Mouse (Mus musculus) embryonic facial prominence, embryonic 10.5 days (tissue): Measurements from ENCODE around the gene Apol9b. TPM values are rescaled to one million over a fixed set of nuclear protein-coding genes. Genes with fewer than 3 reads are reported as not detected.

Experiments
- DNase-seq: peaks from one replicate; pipeline ENCODE4 v3.0.0-alpha.2; 2017; ENCODE audit warnings: low spot score
- H3K27ac ChIP-seq: fragments of 300-500 bp; sonication (generic); replicated peaks from 2 replicates; pipeline ENCODE4 v1.5.1; 2016; ENCODE audit warnings: mild to moderate bottlenecking
- H3K27me3 ChIP-seq: fragments of 300-500 bp; sonication (generic); replicated peaks from 2 replicates; pipeline ENCODE4 v1.6.1; 2016; ENCODE audit warnings: low read depth, mild to moderate bottlenecking; ENCODE audit not compliant: poor library complexity, severe bottlenecking
- H3K36me3 ChIP-seq: fragments of 300-500 bp; sonication (generic); replicated peaks from 2 replicates; pipeline ENCODE4 v1.6.1; 2016; ENCODE audit warnings: mild to moderate bottlenecking, moderate library complexity
- H3K4me1 ChIP-seq: fragments of 300-500 bp; sonication (generic); 2 replicates; pipeline ENCODE4 v1.6.1; 2016
- H3K4me3 ChIP-seq: fragments of 300-500 bp; sonication (generic); 2 replicates; pipeline ENCODE4 v1.5.1; 2016; ENCODE audit warnings: mild to moderate bottlenecking, moderate library complexity
- H3K9me3 ChIP-seq: fragments of 300-500 bp; sonication (generic); 2 replicates; pipeline ENCODE4 v1.6.1; 2016; ENCODE audit warnings: mild to moderate bottlenecking
- WGBS: fragments of 180-500 bp; shearing (Covaris S2); methylation state at CpG from one replicate; pipeline ENCODE4 v1.1.7; 2016; 5-methylcytosine and 5-hydroxymethylcytosine counted together
- polyA plus RNA-seq: library from polyadenylated mRNA; unstranded; fragments of >200 nt; fragmentation: Nextera tagmentation; extraction: Ambion mirVana; gene quantifications from 2 replicates; pipeline ENCODE4 v1.2.1, GENCODE M21; 2016

The Apol9b gene
- polyA plus RNA-seq, 1 experiment from 2014 or later = not detected

DNA sequence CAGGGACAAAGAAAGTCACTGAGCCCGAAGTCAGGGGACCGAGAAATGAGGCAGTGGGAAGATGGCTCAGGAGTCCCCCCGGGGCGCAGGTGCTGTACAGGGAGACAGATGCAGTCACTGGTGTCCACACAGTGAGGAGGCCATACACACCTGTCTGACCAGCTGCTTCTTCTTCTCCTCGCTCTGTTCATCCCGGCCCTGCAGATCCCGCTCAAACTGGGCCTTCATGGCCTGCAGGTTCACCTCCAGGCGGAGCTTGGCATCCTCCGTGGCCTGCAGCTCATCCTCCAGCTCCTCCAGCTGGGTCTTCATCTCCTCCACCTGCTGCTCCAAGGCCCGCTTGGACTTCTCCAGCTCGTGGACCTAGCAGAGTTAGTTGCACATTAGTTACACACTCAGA, 38.1 kb downstream of the Apol9b start:
- Histone ChIP-seq H3K9me3 (no peaks in the 10 kb centered on the region), H3K4me3 (no peak overlapping the region), H3K27me3 (no peaks in the 10 kb centered on the region), H3K4me1 (no peaks in the 10 kb centered on the region), H3K36me3 (peaks cover 100% of the 10 kb centered on the region), H3K27ac (no peak overlapping the region)
- DNase-seq = no peak
- WGBS = 92% methylated on average over 11 of the region's 11 CpGs

DNA sequence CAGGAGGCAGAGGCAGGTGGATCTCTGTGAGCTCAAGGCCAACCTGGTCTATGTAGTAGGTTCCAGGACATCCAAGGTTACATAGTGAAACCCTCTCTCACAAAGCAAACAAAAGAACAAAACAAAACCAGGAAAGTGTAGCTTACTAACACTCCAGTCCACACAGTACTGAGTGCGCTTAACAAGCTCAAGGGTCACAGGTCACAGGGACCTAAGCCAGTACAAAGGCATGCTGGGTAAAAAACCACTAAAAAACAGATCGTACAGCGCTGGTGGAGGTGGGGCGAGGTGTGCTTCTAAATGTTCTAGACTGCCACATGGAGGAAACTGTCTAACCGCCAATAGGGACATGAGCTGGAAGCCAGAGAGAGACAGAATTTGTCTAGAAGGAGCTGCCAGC, 41.5 kb downstream of the Apol9b start:
- H3K36me3 ChIP-seq = peaks cover 100% of the 10 kb centered on the region
- H3K27ac ChIP-seq = no peak overlapping the region
- 93% methylated on average over 5 of the region's 5 CpGs for WGBS
- no peaks in the 10 kb centered on the region for H3K9me3 ChIP-seq
- H3K27me3 ChIP-seq = no peaks in the 10 kb centered on the region
- H3K4me1 ChIP-seq = no peaks in the 10 kb centered on the region
- no peak for DNase-seq
- no peak overlapping the region for H3K4me3 ChIP-seq

DNA sequence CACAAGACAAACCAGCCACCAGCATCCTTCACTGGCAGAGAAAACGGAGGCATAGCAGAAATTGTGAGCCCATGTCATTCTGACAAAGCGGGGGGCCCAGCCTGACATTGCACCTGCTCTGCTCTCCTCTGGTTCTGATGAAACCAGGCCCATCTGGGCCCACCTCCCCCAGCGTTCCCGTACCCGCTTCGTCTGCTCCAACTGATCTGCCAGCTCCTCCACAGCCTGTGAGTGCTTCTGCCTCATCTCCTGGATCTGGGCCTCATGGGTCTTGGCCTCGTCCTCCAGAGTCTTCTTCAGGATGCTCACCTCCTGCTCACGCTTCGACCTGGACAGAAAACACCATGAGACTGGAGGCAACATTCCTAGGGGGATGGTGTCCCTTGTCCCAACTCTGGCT, 42.1 kb downstream of the Apol9b start:
- Histone ChIP-seq H3K36me3 (peaks cover 100% of the 10 kb centered on the region), H3K27me3 (no peaks in the 10 kb centered on the region), H3K27ac (no peak overlapping the region), H3K9me3 (no peaks in the 10 kb centered on the region), H3K4me1 (no peaks in the 10 kb centered on the region), H3K4me3 (no peak overlapping the region)
- no peak for DNase-seq
- 94% methylated on average over 9 of the region's 9 CpGs for WGBS

DNA sequence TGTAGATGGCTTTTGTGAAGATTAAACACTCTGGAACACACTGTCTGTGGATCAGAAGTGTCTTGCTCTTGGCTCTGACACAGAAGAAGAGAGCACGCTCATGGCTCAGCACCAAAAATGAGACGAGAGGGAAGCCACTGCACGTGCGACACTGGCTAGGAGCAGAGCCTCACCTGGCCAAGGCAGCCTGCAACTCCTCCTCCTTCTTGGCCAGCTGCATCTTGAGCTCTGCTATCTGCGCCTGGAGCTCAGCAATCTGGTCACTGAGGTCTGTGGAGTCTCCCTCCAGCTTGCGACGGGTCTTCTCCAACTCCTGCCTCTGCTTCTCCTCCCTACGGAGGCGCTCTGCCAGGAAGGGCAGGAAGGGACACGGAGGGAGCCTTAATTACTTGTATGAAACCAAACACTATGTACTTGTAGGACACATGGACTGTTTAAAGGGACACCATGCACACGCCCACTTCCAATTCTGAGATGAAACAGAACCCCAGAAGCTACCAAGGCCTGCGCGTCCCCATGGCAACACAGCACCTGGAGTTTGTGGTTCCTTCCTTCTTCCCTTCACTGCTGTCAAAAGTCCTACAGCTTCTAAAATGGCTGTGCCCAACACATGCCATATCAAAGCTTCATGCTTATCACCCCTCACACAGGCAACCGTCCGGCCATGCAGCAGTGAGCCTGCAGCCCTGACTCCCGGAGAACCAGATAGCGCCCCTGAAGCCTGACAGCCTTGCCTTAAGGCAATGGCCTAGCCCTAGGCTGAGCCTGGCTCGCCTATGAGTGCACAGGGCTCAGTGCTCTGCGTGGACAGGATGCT, 44.5 kb downstream of the Apol9b start:
- Histone ChIP-seq H3K4me1 (no peaks in the 10 kb centered on the region), H3K36me3 (peaks cover 100% of the 10 kb centered on the region), H3K27me3 (no peaks in the 10 kb centered on the region), H3K27ac (no peak overlapping the region), H3K4me3 (no peak overlapping the region), H3K9me3 (no peaks in the 10 kb centered on the region)
- WGBS = 93% methylated on average over 19 of the region's 19 CpGs
- DNase-seq = no peak

DNA sequence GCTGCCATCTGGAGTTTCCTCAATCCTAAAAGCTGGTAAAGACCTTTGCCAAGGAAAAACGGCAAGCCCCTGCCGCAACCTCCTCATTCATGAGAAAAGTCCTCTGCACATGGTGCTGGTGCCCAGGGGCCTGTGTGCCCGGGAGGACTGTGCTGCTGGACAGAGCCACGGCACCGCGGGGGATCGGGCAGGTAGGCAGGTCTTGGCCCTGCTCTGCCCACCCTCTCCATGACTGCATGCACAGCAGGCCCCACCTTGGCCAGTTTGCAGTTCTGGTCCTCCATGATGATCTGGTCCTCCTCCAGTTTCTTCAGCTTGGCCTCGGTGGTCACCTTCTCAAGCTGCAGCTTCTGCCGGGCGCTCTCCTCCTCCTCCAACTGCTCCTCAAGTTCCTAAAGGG, 45.5 kb downstream of the Apol9b start:
- WGBS = 98% methylated on average over 10 of the region's 10 CpGs
- H3K36me3 ChIP-seq = peaks cover 100% of the 10 kb centered on the region

DNA sequence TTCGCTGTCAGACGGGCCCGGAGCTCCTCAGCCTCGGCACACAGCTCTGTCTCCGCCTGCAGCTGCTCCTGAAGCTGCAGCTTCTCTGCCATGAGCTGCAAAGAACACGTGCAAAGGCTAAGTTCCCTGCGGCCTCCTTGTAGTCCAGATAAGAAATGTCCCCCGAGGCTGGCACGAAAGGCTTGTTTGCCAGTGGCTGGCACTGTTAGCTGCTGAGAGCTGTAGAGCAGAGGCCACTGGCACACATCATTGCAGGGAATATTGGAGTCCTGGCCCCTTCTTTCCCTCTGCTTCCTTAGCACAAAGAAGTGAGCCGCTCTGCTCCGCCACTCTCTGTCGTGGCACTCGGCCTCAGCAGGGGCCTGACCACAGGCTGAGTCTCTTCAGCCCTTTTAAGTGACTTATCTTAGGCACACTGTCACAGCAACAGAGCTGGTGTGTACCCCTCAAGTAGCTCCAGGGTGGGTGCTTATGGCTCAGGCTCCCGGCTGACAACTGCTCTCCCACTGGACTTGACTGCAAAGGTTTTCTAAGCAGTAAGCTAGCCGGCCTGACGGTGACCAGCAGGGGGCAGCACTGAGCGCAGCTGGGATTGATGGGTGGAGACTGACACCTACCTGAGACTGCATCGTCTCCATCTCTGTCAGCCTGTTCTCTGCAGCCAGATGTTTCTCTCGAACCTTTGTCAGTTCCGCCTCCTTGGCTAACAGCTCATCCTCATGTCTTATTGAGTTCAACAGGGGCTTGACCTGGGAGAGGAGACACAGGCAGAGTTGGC, 46.5 kb downstream of the Apol9b start:
- Histone ChIP-seq H3K27me3 (no peaks in the 10 kb centered on the region), H3K27ac (no peak overlapping the region), H3K36me3 (peaks cover 100% of the 10 kb centered on the region), H3K4me3 (no peak overlapping the region), H3K9me3 (no peaks in the 10 kb centered on the region), H3K4me1 (no peaks in the 10 kb centered on the region)
- DNase-seq = peak; percentile 87
- WGBS = 71% methylated on average over 20 of the region's 20 CpGs

More for the DNA sequence above, 45.5 kb downstream of the Apol9b start:
- H3K4me1 ChIP-seq = no peaks in the 10 kb centered on the region
- no peak overlapping the region for H3K27ac ChIP-seq
- H3K9me3 ChIP-seq = no peaks in the 10 kb centered on the region
- H3K4me3 ChIP-seq = no peak overlapping the region
- DNase-seq = no peak
- H3K27me3 ChIP-seq = no peaks in the 10 kb centered on the region

DNA sequence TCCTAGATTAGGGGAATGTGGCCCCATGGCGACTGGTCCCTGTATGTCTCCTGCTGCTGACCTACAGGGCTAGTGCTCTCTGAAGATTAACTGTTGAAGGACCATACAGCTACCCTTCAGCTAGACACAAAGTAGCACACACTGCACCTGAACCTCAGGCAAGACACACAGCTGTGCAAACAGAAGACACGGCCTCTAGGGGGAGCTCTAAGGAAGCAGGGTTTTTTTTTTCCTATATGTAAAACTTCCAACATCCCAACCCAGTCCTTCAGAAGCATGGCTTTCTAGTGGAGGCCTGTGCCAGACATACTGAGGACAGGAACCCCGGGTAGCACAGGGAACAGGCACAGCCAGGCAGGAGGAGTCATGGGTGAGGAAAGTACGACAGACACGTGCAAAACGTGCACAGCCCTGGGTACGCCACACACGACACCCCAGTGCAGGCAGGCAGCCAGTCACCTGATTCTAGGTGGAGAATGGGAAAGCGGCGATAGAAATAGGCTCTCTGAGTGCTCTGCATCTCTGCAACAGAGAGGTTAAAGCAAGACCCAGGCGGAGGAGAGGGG, 53.7 kb downstream of the Apol9b start:
- Histone ChIP-seq H3K9me3 (no peaks in the 10 kb centered on the region), H3K36me3 (peaks cover 100% of the 10 kb centered on the region), H3K27me3 (no peaks in the 10 kb centered on the region), H3K4me1 (no peaks in the 10 kb centered on the region), H3K4me3 (no peak overlapping the region), H3K27ac (no peak overlapping the region; the same call in 1 of the 2 replicates)
- DNase-seq = peak; percentile 25
- 84% methylated on average over 11 of the region's 11 CpGs for WGBS

DNA sequence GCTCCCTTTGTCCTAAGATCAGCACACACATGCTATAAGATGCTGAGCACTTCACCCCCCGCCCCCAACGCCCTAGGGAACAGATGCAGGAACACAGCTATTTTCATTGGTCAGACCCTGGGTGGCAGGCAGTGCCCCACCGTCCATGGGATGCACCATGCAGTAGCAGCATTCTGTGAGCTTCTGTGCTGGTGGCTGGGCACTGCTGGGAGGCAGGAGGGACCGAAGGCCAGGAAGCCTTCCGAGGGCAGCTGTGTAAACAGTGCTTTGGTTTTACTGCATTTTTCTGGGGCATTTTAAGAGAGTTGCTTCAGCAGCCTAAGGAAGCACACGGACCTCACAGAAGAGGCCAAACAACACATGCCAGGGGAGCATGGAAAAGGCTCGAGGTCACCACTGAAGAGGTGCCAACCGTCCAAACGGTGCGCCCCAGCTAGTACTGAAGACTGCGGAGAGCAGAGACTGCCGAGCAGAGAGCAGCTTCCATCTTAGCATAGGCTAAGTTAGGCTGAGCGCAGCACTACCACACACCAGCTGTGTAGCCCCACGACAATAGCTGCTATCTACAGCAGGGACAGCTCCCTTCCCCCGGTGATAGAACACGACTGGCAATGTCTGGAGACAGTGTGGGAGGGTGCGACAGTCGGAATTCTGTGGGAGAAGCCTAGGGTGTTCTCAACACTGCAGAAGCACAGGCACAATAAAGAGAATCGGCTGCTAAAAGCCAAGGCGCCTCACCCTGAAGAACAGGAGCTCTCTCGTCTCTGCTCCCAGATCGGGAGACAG, 55.4 kb downstream of the Apol9b start:
- H3K4me1 ChIP-seq = no peaks in the 10 kb centered on the region
- WGBS = 77% methylated on average over 22 of the region's 22 CpGs
- H3K27me3 ChIP-seq = no peaks in the 10 kb centered on the region
- H3K4me3 ChIP-seq = no peak overlapping the region
- H3K36me3 ChIP-seq = peaks cover 100% of the 10 kb centered on the region
- H3K9me3 ChIP-seq = no peaks in the 10 kb centered on the region
- peak; percentile 27 for DNase-seq
- H3K27ac ChIP-seq = peak overlapping the region; percentile 63

DNA sequence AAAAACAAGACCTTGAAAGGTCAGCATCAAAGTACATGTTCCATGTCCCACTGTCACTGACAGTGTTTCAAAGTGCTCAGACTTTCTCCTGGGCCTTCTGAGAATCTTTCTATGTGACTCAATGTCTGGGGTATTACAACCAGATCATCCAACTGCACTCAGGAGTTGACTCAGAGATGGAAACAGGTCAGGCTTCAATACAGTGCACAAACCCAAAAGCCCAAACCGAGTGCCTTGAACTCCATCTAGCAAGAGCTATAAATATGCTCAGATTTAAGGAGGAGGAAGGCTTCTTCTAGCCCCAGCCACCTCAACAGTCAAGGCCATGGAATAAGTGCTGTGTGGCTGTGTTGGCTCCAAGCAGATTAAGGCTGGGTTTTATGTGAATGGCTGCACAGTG, 57.0 kb downstream of the Apol9b start:
- WGBS = 89% methylated on average over 1 of the region's 1 CpGs
- Histone ChIP-seq H3K27ac (no peak overlapping the region), H3K9me3 (no peaks in the 10 kb centered on the region), H3K36me3 (peaks cover 100% of the 10 kb centered on the region), H3K4me1 (no peaks in the 10 kb centered on the region), H3K27me3 (no peaks in the 10 kb centered on the region), H3K4me3 (no peak overlapping the region)
- DNase-seq = no peak

Other genes with a start within 250 kb of the Apol9b start
- not detected in 2 replicates for gene Apol11a, start 220.8 kb upstream of the Apol9b start, polyA plus RNA-seq
- gene Apol7c, start 195.7 kb upstream of the Apol9b start, polyA plus RNA-seq = not detected in 2 replicates
- not detected in 2 replicates for gene 1700025B11Rik, start 167.1 kb upstream of the Apol9b start, polyA plus RNA-seq
- gene Apol10b, start 132.9 kb upstream of the Apol9b start, polyA plus RNA-seq = 0.06 and 0.12 TPM in 2 replicates
- gene Gm36245, start 129.8 kb upstream of the Apol9b start, polyA plus RNA-seq = not detected in 2 replicates
- gene Apol11b, start 85.8 kb upstream of the Apol9b start, polyA plus RNA-seq = not detected in 2 replicates
- gene Apol7e, start 30.2 kb upstream of the Apol9b start, polyA plus RNA-seq = not detected in 2 replicates
- 0.14 and 0.32 TPM in 2 replicates for gene Apol8, start 28.0 kb downstream of the Apol9b start, polyA plus RNA-seq
- gene Myh9, start 113.1 kb downstream of the Apol9b start, polyA plus RNA-seq = 45.7 and 46.9 TPM in 2 replicates
- 287 and 289 TPM in 2 replicates for gene Txn2, start 200.0 kb downstream of the Apol9b start, polyA plus RNA-seq
- 7.2 and 7.3 TPM in 2 replicates for gene Foxred2, start 227.7 kb downstream of the Apol9b start, polyA plus RNA-seq
- gene Eif3d, start 241.8 kb downstream of the Apol9b start, polyA plus RNA-seq = 249 and 271 TPM in 2 replicates